Mouse (Mus musculus) heart, embryonic 15.5 days (tissue): ENCODE data around the gene Mybpc2. TPM values are rescaled to one million over a fixed set of nuclear protein-coding genes. Genes with fewer than 3 reads are reported as not detected.

Experiments used
- ATAC-seq: fragments of 200-750 bp; cut with Nextera tagmentation; replicated peaks from 2 replicates; pipeline ENCODE4 v1.8.0; 2017; ENCODE audit warnings: low read depth, moderate TSS enrichment; ENCODE audit not compliant: insufficient number of reproducible peaks, insufficient read depth, low FRiP score
- H3K27ac ChIP-seq: fragments of 300-500 bp; sonication (generic); 2 replicates; pipeline ENCODE4 v1.5.1; 2015; ENCODE audit warnings: mild to moderate bottlenecking, inconsistent platforms
- H3K27me3 ChIP-seq: fragments of 300-500 bp; sonication (generic); 2 replicates; pipeline ENCODE4 v1.6.1; 2015; ENCODE audit warnings: inconsistent platforms
- H3K36me3 ChIP-seq: fragments of 300-500 bp; sonication (generic); 2 replicates; pipeline ENCODE4 v1.6.1; 2015; ENCODE audit warnings: mild to moderate bottlenecking, inconsistent platforms
- H3K4me1 ChIP-seq: fragments of 300-500 bp; sonication (generic); replicated peaks from 2 replicates; pipeline ENCODE4 v1.6.1; 2015; ENCODE audit warnings: inconsistent platforms
- H3K4me2 ChIP-seq: fragments of 300-500 bp; sonication (generic); 2 replicates; pipeline ENCODE4 v1.6.1; 2015; ENCODE audit warnings: inconsistent platforms, mild to moderate bottlenecking, moderate library complexity
- H3K4me3 ChIP-seq: fragments of 300-500 bp; sonication (generic); 2 replicates; pipeline ENCODE4 v1.5.1; 2015; ENCODE audit warnings: mild to moderate bottlenecking, inconsistent platforms
- H3K9ac ChIP-seq: fragments of 300-500 bp; sonication (generic); 2 replicates; pipeline ENCODE4 v1.6.1; 2015; ENCODE audit warnings: mild to moderate bottlenecking, inconsistent platforms
- H3K9me3 ChIP-seq: fragments of 300-500 bp; sonication (generic); replicated peaks from 2 replicates; pipeline ENCODE4 v1.6.1; 2016; ENCODE audit warnings: inconsistent platforms
- WGBS: fragments of 180-500 bp; shearing (Covaris S2); methylation state at CpG from one replicate; pipeline ENCODE4 v1.1.7; 2015; ENCODE audit warnings: mixed read lengths; 5-methylcytosine and 5-hydroxymethylcytosine counted together
- polyA plus RNA-seq: library from polyadenylated mRNA; unstranded; fragments of >200 nt; fragmentation: Nextera tagmentation; extraction: Ambion mirVana; gene quantifications from 2 replicates; pipeline ENCODE4 v1.2.1, GENCODE M21; 2015

Gene Mybpc2
- 2.7 and 3.9 TPM in 2 replicates for polyA plus RNA-seq

DNA sequence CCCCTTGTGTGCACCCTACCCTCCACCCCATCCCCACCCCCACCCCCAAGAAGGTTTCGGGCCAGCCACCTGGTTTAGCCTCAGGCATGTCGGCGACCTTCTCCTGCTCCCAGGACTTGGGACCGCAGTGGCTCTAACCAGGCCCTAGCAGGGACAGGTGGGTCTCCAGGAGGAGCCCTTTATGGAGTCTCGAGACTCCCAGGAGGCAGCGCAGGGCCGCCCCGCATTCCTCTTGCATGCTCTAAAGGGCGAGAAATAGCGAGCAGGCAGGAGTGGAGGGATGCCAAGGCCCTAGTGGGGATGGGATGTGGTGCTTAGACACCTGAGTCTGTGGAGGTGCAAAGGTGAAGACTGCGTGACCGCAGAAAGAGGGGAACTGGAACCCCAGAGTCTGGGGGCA, at the start of gene Mybpc2:
Mybpc2 (minus strand) TSS at position 155 of the 400 bp plus-strand sequence.
- 24% methylated on average over 12 of the region's 12 CpGs for WGBS
- no peaks in the 10 kb centered on the region for H3K36me3 ChIP-seq
- peak within 1 kb of the TSS; percentile 30 for H3K4me3 ChIP-seq
- peak; percentile 27; the same call in 1 of the 2 replicates for ATAC-seq
- H3K27ac ChIP-seq, result peak within 1 kb of the TSS; percentile 61
- H3K4me2 ChIP-seq, result peak within 1 kb of the TSS; percentile 64
- H3K9me3 ChIP-seq, result no peaks in the 10 kb centered on the region
- H3K4me1 ChIP-seq, result peaks cover 31% of the 10 kb centered on the region
- peak within 1 kb of the TSS; percentile 43 for H3K9ac ChIP-seq
- peaks cover 52% of the 10 kb centered on the region for H3K27me3 ChIP-seq

DNA sequence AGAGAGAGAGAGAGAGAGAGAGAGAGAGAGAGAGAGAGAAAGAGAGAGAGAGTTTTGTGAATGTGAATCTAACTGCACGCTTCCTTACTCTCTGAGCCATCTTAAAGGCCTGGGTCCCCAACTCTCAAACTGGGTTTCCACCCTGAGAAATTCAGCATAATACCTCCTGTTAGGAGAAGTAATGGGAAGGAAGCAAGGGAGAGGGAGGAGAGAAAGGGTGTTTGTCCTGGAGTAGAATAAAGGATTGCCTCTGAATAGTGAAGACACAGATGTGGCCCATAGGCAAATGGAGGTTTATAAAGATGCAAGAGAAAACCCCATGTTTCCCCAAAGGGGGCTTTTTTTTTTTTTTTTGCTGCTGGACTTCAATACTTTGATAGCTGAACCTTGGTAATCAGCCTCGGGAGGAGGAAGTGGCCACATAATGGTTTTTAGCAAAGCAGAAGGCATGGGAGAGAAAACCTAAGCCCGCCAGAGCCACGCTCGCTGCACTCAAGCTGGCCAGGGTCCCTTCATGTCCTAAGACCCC, 48.6 kb upstream of the Mybpc2 start:
- H3K9me3 ChIP-seq, result no peaks in the 10 kb centered on the region
- H3K27ac ChIP-seq, result no peak overlapping the region
- no peak for ATAC-seq
- no peak overlapping the region for H3K4me3 ChIP-seq
- peaks cover 12% of the 10 kb centered on the region for H3K27me3 ChIP-seq
- H3K9ac ChIP-seq, result no peak overlapping the region
- H3K4me1 ChIP-seq, result no peaks in the 10 kb centered on the region
- no peak overlapping the region for H3K4me2 ChIP-seq
- 70% methylated on average over 5 of the region's 5 CpGs for WGBS
- H3K36me3 ChIP-seq, result no peaks in the 10 kb centered on the region

DNA sequence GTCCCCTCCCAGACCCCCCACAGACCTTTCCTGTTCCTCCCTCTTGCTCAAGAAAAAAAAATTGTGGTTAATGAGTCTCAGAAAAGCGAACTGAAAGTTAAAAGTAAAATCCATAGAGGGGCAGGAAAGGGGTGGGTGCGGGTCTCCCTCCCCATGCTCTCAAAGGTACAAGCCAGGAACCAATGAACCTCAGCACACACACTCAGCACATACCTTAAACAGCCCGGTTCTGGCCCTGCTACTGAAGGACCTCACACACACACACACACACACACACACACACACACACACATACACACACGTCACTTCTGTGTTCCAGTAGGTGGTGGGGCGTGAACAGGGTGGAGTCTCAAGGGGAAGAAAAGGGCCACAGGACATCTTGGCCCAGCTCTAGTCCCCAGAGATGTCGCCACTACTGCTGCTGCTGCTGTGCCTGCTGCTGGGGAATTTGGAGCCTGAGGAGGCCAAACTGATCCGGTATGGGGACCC, 47.8 kb upstream of the Mybpc2 start, which contains the start of gene Napsa:
Napsa (plus strand) TSS at position 168 of the 489 bp plus-strand sequence.
- no peaks in the 10 kb centered on the region for H3K4me1 ChIP-seq
- no peak within 1 kb of the TSS for H3K9ac ChIP-seq
- ATAC-seq, result no peak
- H3K4me3 ChIP-seq, result no peak within 1 kb of the TSS
- 39% methylated on average over 7 of the region's 7 CpGs for WGBS
- H3K27ac ChIP-seq, result no peak within 1 kb of the TSS
- no peaks in the 10 kb centered on the region for H3K9me3 ChIP-seq
- H3K4me2 ChIP-seq, result no peak within 1 kb of the TSS
- no peaks in the 10 kb centered on the region for H3K36me3 ChIP-seq
- peaks cover 16% of the 10 kb centered on the region for H3K27me3 ChIP-seq

DNA sequence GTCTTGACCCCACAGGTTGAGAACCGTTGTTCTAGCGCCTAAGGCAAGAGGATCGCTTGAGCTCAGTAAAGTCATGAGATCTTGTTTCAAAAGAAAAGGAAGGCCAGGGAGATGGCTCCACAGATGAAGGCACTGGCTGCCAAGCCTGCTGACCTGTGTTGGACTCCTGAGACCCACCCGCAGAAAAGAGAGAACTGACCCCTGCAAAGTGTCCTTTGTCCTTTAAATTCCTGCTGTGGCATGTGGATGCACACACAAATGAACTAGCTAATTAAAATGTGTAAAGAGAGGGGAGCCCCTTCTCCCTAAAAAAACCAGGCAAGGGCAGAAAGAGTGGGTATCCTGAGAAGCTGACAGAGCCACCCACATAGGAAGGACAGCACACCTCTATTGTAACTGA, 47.4 kb upstream of the Mybpc2 start:
- Histone ChIP-seq H3K9ac (no peak overlapping the region), H3K36me3 (no peaks in the 10 kb centered on the region), H3K4me1 (no peaks in the 10 kb centered on the region), H3K4me2 (no peak overlapping the region), H3K4me3 (no peak overlapping the region), H3K9me3 (no peaks in the 10 kb centered on the region), H3K27me3 (peaks cover 17% of the 10 kb centered on the region), H3K27ac (no peak overlapping the region)
- 67% methylated on average over 4 of the region's 4 CpGs for WGBS
- ATAC-seq, result no peak

DNA sequence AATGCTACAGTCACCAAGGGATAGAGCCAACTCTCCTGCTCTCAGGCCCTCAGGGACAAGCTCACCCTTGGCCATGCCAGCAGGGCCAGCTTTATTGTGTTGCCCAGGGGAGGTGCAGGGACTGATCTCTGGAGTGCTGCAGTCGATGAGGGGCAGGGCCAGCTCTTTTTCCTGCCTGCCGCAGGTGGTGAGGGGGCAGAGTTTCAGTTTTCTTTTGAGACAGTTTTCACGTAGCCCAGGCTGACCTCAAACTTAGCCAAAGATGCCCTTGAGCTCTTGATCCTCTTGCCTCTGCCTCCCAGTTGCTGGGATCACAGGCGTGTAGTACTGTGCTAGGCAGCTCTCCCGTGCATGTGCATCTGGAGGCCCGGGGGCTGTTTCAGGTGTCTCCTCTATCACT, 46.5 kb upstream of the Mybpc2 start:
- Histone ChIP-seq H3K27me3 (peaks cover 16% of the 10 kb centered on the region), H3K4me1 (no peaks in the 10 kb centered on the region), H3K9me3 (no peaks in the 10 kb centered on the region), H3K4me2 (no peak overlapping the region), H3K36me3 (no peaks in the 10 kb centered on the region), H3K27ac (no peak overlapping the region), H3K4me3 (no peak overlapping the region), H3K9ac (no peak overlapping the region)
- ATAC-seq, result no peak
- 70% methylated on average over 6 of the region's 6 CpGs for WGBS

DNA sequence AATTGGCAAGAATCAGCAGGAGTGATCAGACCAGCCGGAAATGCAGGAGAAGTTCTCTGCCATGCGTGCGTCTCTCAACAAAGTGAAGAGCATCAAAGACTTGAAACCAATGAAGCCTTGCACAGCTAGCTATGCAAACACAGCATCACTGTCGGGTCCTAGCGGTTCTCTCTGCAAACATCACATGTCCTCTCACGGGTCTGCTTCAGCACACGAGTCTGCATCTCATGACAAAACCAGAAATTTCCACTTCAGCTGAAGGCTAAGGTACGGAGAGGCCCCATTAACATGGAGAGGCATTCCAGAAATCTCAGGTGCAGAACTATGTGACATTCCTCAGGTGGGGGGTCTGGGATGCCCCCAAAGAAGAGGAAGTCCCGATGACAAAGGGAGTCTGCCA, 44.3 kb upstream of the Mybpc2 start:
- Histone ChIP-seq H3K4me1 (no peaks in the 10 kb centered on the region), H3K9ac (no peak overlapping the region), H3K27ac (no peak overlapping the region), H3K36me3 (no peaks in the 10 kb centered on the region), H3K4me2 (no peak overlapping the region), H3K9me3 (no peaks in the 10 kb centered on the region), H3K27me3 (peaks cover 16% of the 10 kb centered on the region), H3K4me3 (no peak overlapping the region)
- 64% methylated on average over 9 of the region's 9 CpGs for WGBS
- ATAC-seq, result no peak

DNA sequence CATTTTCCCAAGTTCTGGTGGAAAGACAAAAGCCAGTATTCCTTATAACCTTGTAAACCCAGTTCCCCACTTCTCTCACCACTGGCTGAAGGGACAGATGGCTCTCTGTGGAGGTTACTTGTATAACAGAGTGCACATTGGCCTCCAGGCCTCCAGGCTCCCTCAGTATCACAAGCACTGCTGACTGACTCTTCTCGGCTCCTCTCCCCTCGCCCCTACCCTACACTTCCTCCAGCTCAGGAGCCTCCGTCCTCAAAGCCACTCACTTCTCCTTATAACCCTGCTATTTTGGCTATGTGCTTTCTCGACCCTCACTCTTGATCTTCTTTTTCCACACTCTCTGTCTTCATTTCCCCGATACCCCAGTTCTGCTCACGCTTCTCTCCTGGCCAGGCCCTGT, 41.0 kb upstream of the Mybpc2 start:
- H3K9me3 ChIP-seq, result no peaks in the 10 kb centered on the region
- WGBS, result 58% methylated on average over 6 of the region's 6 CpGs
- no peak overlapping the region for H3K4me3 ChIP-seq
- no peak overlapping the region for H3K27ac ChIP-seq
- no peak for ATAC-seq
- H3K4me2 ChIP-seq, result no peak overlapping the region
- H3K9ac ChIP-seq, result no peak overlapping the region
- H3K4me1 ChIP-seq, result no peaks in the 10 kb centered on the region
- peaks cover 16% of the 10 kb centered on the region for H3K27me3 ChIP-seq
- no peaks in the 10 kb centered on the region for H3K36me3 ChIP-seq

DNA sequence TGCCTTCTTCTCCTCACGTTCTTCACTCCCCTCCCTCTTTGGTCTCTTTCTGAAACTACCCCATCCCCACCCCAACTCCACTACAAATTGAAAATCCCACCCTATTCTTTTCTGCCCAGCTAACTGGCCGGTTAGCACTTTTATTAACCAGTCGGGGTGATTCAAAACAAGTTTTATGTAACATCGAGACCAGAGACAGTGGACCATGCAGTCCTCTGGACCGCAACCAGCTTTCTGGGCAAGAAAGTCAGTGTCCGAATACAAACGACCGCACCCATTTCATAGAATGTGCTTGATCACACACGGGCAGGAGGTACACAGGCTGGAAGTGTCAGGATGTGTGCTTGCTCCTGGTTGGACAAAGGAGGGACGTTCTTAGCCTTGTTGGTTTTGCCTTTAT, 40.0 kb upstream of the Mybpc2 start:
- Histone ChIP-seq H3K9me3 (no peaks in the 10 kb centered on the region), H3K36me3 (no peaks in the 10 kb centered on the region), H3K4me2 (no peak overlapping the region), H3K27me3 (peaks cover 16% of the 10 kb centered on the region), H3K4me1 (no peaks in the 10 kb centered on the region), H3K4me3 (no peak overlapping the region), H3K9ac (no peak overlapping the region), H3K27ac (no peak overlapping the region)
- 75% methylated on average over 10 of the region's 10 CpGs for WGBS
- no peak for ATAC-seq

DNA sequence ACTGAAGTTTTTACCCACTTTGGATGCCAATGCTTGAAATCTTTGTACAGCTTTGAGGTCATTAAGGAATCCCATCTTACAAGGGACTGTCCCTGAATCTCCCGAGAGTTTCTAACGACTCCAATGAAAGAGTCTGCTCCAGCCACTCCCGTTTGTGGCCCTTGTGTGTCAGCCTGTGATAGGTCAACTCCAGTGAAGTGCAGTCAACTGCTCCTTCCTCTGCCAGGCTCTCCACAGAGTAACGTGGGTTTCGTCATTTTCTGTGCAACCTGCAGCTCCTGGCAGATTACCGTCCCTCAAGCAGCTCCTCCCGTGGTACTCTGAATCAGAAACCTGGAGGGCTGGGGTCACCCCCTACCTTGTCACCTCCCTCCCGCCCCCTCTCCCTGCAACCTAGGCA, 38.8 kb upstream of the Mybpc2 start:
- no peak for ATAC-seq
- H3K4me2 ChIP-seq, result no peak overlapping the region
- WGBS, result 42% methylated on average over 8 of the region's 8 CpGs

DNA sequence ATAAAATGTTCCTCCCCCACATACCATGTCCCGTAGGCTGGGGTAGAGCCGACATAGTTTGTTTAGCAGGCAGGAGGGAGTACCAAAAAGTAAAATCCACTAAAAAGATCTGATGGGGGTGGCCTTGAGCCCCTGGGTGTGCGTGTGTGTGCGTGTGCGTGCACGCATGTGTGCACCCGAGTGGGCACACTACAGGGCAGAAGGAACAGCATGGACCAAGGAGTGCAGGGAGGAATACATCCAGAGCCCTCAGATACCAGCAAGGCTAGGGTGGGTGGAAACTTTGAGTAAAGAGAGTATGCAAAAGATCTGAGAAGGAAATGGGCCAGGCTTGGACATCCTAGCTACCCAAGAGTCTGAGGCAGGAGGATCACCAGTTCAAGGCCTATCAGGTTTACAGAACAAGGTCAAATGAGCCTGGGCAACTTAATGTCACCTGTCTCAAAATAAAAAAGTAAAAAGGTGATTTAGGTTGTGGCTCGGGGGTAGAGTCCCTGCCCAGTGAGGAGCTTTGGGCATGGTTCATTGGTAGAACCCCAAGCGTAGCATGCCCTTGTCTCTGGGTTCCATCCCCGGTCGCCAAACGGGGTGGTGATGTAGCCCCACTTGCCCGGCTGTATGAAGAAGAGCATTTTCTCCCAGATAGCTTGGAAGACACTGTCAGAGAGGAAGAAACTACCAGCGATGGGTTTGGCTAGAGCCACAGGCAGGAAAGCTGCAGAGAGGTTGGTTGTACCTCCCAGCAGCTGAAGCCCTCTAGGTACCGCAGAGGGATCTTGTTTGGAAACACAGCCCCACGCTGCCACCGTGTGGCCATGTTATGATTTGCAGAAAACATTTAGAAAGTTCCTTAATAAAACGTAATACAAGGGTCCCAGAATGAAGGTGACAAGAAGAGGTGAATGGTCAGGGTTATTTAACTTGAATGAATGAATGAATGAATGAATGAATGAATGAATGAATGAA, 36.3 kb upstream of the Mybpc2 start:
- H3K9me3 ChIP-seq, result no peaks in the 10 kb centered on the region
- no peak overlapping the region for H3K9ac ChIP-seq
- no peaks in the 10 kb centered on the region for H3K36me3 ChIP-seq
- no peaks in the 10 kb centered on the region for H3K4me1 ChIP-seq
- H3K4me3 ChIP-seq, result no peak overlapping the region
- no peak for ATAC-seq
- 51% methylated on average over 18 of the region's 18 CpGs for WGBS
- H3K4me2 ChIP-seq, result no peak overlapping the region
- H3K27me3 ChIP-seq, result no peaks in the 10 kb centered on the region
- no peak overlapping the region for H3K27ac ChIP-seq

More for the DNA sequence above, 38.8 kb upstream of the Mybpc2 start:
- Histone ChIP-seq H3K4me3 (no peak overlapping the region), H3K4me1 (no peaks in the 10 kb centered on the region), H3K27ac (no peak overlapping the region), H3K36me3 (no peaks in the 10 kb centered on the region), H3K9ac (no peak overlapping the region), H3K9me3 (no peaks in the 10 kb centered on the region), H3K27me3 (peaks cover 10% of the 10 kb centered on the region; the same call in 1 of the 2 replicates)

DNA sequence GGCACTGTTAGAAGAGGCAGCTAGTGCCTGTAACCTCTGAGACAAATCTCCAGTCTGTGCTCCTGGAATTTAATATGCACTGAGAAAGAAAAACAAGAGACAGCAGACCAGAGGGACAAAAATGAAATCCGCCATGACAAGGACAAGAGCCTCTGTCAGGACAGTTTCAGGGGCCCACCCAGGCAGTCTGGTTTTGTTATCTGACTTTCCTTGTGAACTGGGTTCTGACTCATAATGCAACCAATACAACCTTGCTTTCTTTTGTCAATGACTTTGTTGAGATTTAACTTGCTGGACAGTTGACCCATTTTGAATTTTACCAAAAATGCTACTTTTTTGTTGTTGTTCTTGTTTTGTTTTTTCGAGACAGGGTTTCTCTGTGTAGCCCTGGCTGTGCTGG, 33.2 kb upstream of the Mybpc2 start:
- 60% methylated on average over 2 of the region's 2 CpGs for WGBS
- Histone ChIP-seq H3K9ac (no peak overlapping the region), H3K9me3 (no peaks in the 10 kb centered on the region), H3K36me3 (no peaks in the 10 kb centered on the region), H3K27ac (no peak overlapping the region), H3K27me3 (0 out of 2 replicates have a peak, but pooled peaks cover 3% of the 10 kb centered on the region), H3K4me1 (peaks cover 11% of the 10 kb centered on the region), H3K4me2 (no peak overlapping the region), H3K4me3 (no peak overlapping the region)
- ATAC-seq, result no peak
